Mouse (Mus musculus): ENCODE results near the gene Gpx3.

Gene Gpx3

GRCm38 (mm10) chr11:54911201-54911600 is 8.9 kb downstream of the Gpx3 start:
- in situ Hi-C loops (cut with MboI; ENCODE audit: low sequenced_read_pairs) = no loop called here

DNA sequence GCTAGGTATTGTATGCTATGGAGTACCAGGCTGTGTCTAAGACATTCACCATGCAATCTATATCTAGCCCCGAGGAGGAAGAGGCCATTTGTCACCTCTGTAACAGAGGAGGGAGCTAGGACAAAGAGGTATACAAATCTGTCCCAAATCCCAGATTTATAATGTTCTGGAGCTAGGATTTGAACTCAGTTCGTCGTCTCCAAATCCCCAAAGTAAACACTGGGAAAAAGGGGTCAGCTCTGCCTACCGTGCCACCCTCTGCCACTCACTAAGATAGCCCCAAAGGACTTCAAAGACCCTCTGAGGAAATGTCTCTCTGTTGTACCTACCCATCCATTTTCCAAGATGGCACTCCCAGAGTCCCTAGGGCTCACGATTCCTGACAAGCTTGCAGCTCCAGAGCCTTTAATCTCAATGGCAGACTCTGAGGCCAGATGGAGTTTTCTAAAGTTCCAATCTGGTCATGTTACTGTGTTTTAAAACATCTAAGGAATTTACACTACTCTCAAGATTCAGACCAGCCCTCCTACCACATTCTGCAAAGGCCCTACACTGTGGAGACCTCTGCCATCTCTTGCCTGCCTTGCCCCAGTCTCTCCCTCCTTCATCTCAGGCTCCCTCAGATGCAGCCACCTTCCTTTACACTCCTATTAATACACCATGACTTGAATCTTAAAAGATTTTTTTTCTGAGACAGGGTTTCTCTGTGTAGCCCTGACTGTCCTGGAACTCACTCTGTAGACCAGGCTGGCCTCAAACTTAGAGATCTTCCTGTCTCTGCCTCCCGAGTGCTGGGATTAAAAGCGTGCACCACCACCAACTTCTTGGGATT is 9.6 kb downstream of the Gpx3 start:
- in situ Hi-C loops (cut with MboI; ENCODE audit: low sequenced_read_pairs) = no loop called here

DNA sequence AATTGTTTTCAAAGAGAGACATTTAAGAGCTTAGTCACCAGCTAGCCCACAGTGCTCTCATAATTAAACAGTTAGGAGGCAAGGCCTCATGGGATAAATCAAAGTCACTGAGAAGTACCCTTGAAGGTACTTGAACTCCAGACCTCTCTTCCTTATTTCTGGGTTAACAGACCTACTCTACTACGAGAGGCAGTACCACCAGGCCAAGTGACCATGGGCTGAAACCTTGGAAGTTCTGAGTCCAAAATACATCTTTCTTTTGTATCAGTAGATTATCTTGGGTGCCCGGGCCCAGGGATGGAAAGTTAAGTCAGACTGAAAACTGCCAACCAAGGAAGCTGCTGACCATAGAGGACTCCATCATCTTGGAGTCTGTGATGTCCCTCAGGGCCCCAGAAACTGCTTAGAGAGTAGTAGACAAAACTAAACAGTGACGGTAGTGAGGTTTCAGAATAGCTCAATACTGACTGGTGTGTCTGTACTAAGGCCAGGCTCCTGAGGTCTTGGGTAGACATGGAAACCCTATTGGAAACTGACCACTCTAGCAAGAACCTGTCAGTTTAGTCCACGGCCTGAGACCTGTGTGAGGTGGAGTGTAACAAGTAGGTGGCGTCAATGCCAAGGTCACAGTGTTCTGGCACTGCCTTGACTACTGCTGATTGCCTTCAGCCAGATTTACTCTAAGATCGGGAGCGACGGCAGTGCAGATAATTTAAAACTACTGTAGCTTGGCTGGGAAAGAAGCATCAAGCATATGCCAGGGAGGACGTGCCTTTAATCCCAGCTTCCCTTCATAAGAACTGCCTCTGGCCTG is 10.5 kb downstream of the Gpx3 start:
- in situ Hi-C loops (cut with MboI; ENCODE audit: low sequenced_read_pairs) = no loop called here

DNA sequence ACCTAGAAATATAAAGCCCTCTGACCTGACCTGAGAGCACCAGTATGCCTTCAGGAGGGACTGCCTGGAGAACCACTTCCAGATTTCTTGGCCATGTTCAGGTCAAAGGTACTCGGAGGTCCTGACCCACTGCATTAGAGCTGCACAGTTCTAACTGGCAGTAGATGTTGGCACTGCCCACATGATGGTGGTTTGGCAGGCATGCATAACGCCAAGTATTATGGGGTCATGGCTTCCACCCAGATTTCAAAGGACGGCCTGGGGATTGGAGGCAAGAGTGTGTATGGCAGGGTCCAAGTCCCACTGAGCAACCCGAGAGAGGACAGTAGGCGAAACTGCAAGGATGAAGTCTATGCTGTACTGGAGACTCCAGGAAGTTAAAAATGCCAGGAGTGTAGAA is 11.6 kb downstream of the Gpx3 start:
- in situ Hi-C loops (cut with MboI; ENCODE audit: low sequenced_read_pairs) = no loop called here

DNA sequence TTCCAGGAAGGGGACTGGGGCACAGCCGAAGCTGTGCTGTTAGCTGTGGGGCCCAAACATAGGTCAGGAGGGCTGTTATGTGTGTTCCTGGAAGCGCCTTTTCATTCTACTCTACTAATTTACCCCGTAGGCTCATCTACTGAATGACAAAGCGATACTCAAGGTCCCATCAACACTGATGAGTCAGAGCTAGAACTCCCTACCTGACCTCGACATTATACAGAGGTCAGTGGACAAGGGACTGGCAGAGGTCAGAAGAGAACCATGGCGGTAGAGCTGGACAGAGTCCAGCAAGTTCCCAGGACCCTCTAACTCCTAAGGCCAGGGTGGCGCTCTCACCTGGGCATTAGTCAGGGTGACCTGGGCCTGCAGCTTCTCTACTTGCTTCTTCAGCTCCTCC is 15.2 kb downstream of the Gpx3 start:
- in situ Hi-C loops (cut with MboI; ENCODE audit: low sequenced_read_pairs) = no loop called here

GRCm38 (mm10) chr11:54918273-54918672 is 16.0 kb downstream of the Gpx3 start:
- in situ Hi-C loops (cut with MboI; ENCODE audit: low sequenced_read_pairs) = no loop called here

- in situ Hi-C loops (cut with MboI; ENCODE audit: low sequenced_read_pairs) = no loop called here
These were observed 18.1 kb downstream of the Gpx3 start for GRCm38 (mm10) chr11:54920127-54920972.

GRCm38 (mm10) chr11:54920973-54921580 is 18.8 kb downstream of the Gpx3 start:
- in situ Hi-C loops (cut with MboI; ENCODE audit: low sequenced_read_pairs) = no loop called here

DNA sequence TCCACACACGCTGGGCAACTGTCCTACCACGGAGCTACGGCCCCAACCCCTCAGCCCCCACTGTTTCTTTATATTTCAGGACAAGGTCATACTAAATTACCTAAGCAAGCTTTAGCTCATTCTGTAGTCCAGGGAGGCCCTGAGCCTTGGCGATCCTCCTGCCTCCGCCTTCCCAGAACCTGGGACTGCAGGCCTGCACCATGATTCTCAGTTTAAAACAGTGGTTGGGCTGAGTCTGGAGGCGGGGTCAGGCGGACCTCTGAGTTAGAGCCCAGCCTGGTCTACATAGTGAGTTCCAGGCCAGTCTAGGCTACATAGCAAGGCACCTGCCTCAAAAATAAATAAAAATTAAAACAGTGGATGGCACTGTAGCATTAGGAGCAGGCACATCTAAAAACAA is 19.5 kb downstream of the Gpx3 start:
- in situ Hi-C loops (cut with MboI; ENCODE audit: low sequenced_read_pairs) = no loop called here

- in situ Hi-C loops (cut with MboI; ENCODE audit: low sequenced_read_pairs) = no loop called here
These were observed 20.2 kb downstream of the Gpx3 start for GRCm38 (mm10) chr11:54922488-54922887.

DNA sequence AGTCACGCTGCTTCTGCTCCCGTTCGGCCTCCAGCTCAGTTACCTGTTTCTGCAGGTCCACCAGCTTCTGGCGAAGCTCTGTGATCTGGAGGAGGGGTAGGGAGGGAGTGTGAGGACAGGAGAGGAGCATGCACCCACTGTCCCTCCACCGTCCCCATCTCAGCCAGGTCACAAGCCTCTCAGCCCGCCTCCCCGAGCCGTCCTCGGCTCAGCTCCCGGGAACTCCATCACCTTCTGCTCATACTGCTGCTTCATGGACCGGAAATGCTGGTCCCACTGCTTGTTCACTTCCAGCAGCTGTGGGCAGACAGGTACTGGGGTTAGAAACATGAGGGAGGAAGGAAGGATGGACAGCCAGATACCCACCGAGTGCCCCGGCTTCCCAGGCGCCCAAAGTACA is 21.9 kb downstream of the Gpx3 start:
- in situ Hi-C loops (cut with MboI; ENCODE audit: low sequenced_read_pairs) = no loop called here

- in situ Hi-C loops (cut with MboI; ENCODE audit: low sequenced_read_pairs) = no loop called here
These were observed 25.3 kb downstream of the Gpx3 start for GRCm38 (mm10) chr11:54927346-54928140.

GRCm38 (mm10) chr11:54928219-54928618 is 26.0 kb downstream of the Gpx3 start:
- in situ Hi-C loops (cut with MboI; ENCODE audit: low sequenced_read_pairs) = no loop called here

DNA sequence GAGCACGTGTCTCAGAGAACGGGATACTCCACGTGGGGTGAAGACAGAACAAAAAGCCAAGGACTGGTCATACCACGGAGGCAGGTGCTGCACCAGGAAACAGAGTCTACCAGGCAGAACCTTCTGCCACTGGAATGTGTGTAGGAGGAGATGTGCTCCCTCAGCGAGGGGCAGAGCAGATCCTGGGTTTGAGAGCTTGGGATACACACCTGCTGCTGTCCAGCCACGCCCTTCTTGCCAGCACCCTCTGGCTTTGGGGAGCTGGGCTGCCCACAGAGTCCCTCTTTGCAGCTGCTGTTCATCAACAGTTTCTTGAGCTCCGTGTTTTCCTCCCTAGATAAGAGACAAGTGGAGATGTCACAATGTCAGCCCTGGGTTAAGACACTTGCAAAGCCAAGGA is 26.6 kb downstream of the Gpx3 start:
- in situ Hi-C loops (cut with MboI; ENCODE audit: low sequenced_read_pairs) = no loop called here

- in situ Hi-C loops (cut with MboI; ENCODE audit: low sequenced_read_pairs) = no loop called here
These were observed 27.0 kb downstream of the Gpx3 start for GRCm38 (mm10) chr11:54929290-54929689.

- in situ Hi-C loops (cut with MboI; ENCODE audit: low sequenced_read_pairs) = loop anchor here (5.0 kb wide), 1 partner anchor 58 kb away; no protein-coding TSS in a partner anchor
These were observed 27.5 kb downstream of the Gpx3 start for GRCm38 (mm10) chr11:54929744-54930143.

GRCm38 (mm10) chr11:54930318-54930979 is 28.2 kb downstream of the Gpx3 start:
- in situ Hi-C loops (cut with MboI; ENCODE audit: low sequenced_read_pairs) = loop anchor here (5.0 kb wide), 1 partner anchor 57 kb away; no protein-coding TSS in a partner anchor

GRCm38 (mm10) chr11:54931405-54932093 is 29.3 kb downstream of the Gpx3 start:
- in situ Hi-C loops (cut with MboI; ENCODE audit: low sequenced_read_pairs) = loop anchor here (5.0 kb wide), 1 partner anchor 56 kb away; no protein-coding TSS in a partner anchor

DNA sequence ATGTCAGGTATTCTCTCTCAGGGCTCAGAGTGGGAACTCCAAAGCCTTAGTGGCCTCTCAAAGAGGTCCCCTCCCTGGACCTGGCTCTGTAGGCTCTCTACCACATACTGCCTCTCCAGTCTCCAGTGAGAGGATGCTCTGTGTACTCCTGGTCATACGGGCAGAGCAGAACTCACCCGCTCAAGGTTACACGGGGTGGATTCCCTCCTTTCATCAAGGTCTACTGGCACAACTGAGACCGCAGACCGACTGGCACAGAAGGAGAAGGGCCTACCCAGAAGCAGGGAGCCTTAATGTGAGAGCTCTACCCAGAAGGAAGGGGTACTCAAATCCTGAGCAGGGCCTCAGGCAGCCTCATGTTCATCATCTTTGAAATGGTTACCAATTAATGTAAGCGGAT is 30.3 kb downstream of the Gpx3 start:
- in situ Hi-C loops (cut with MboI; ENCODE audit: low sequenced_read_pairs) = loop anchor here (5.0 kb wide), 1 partner anchor 55 kb away; no protein-coding TSS in a partner anchor

Measured in CH12F3 (cell line).